Mouse (Mus musculus) liver, adult 2 months (tissue): Measurements from ENCODE around the gene Wnk2. TPM values are rescaled to one million over a fixed set of nuclear protein-coding genes. Genes with fewer than 3 reads are reported as not detected.

Experiments
- DNase-seq: peaks from one replicate; pipeline ENCODE4 v3.0.0-alpha.2; 2011; ENCODE audit warnings: low read depth, low spot score; ENCODE audit errors: extremely low read depth
- H3K27ac ChIP-seq: fragments of 200-500 bp; replicated peaks from 2 replicates; pipeline ENCODE4 v1.5.1; 2012; ENCODE audit warnings: low read depth, mild to moderate bottlenecking, control low read depth, inconsistent platforms, low read length; ENCODE audit not compliant: insufficient read depth
- H3K27me3 ChIP-seq: fragments of 200-500 bp; 2 replicates; pipeline ENCODE4 v1.6.1; 2012; ENCODE audit warnings: mild to moderate bottlenecking, moderate library complexity, low read length, inconsistent platforms; ENCODE audit not compliant: control insufficient read depth, insufficient read depth
- H3K36me3 ChIP-seq: fragments of 200-500 bp; 2 replicates; pipeline ENCODE4 v1.6.1; 2012; ENCODE audit warnings: low read length, inconsistent platforms; ENCODE audit not compliant: control insufficient read depth, insufficient read depth
- H3K4me1 ChIP-seq: fragments of 200-500 bp; 2 replicates; pipeline ENCODE4 v1.6.1; 2011; ENCODE audit warnings: low read length; ENCODE audit not compliant: control insufficient read depth, insufficient read depth
- H3K4me3 ChIP-seq: fragments of 200-500 bp; 2 replicates; pipeline ENCODE4 v1.5.1; 2011; ENCODE audit warnings: low read depth, mild to moderate bottlenecking, control low read depth, low read length, moderate library complexity; ENCODE audit not compliant: insufficient read depth
- H3K79me2 ChIP-seq: fragments of 200-500 bp; 2 replicates; pipeline ENCODE4 v1.6.1; 2012; ENCODE audit warnings: inconsistent platforms, mild to moderate bottlenecking, low read length, moderate library complexity; ENCODE audit not compliant: control insufficient read depth, insufficient read depth
- H3K9ac ChIP-seq: fragments of 200-500 bp; 2 replicates; pipeline ENCODE4 v1.6.1; 2012; ENCODE audit warnings: low read depth, mild to moderate bottlenecking, control low read depth, inconsistent platforms, low read length
- CTCF ChIP-seq: fragments of 200-500 bp; IDR thresholded peaks from 2 replicates; pipeline ENCODE4 v1.5.1; 2011; ENCODE audit warnings: low read depth, low read length, control low read depth
- POLR2A ChIP-seq: fragments of 200-500 bp; IDR thresholded peaks from 2 replicates; pipeline ENCODE4 v1.6.1; 2011; ENCODE audit warnings: low read length, control low read depth; ENCODE audit not compliant: insufficient read depth; ENCODE audit errors: extremely low read depth
- WGBS: fragments of 180-500 bp; shearing (Covaris S2); methylation state at CpG from one replicate; pipeline ENCODE4 v1.1.7; 2018; 5-methylcytosine and 5-hydroxymethylcytosine counted together
- polyA plus RNA-seq: library from polyadenylated mRNA; depleted of rRNA; stranded (reverse); fragments of >200 nt; gene quantifications from 2 replicates; pipeline ENCODE4 v1.2.3, GENCODE M21; 2012
- total RNA-seq: library from RNA; depleted of rRNA; stranded (reverse); fragments of >200 nt; gene quantifications from 2 replicates; pipeline ENCODE4 v1.2.3, GENCODE M21; 2014

Wnk2 gene
- total and polyA plus RNA-seq, 2 experiments, result 0.09 to 0.15 TPM

DNA sequence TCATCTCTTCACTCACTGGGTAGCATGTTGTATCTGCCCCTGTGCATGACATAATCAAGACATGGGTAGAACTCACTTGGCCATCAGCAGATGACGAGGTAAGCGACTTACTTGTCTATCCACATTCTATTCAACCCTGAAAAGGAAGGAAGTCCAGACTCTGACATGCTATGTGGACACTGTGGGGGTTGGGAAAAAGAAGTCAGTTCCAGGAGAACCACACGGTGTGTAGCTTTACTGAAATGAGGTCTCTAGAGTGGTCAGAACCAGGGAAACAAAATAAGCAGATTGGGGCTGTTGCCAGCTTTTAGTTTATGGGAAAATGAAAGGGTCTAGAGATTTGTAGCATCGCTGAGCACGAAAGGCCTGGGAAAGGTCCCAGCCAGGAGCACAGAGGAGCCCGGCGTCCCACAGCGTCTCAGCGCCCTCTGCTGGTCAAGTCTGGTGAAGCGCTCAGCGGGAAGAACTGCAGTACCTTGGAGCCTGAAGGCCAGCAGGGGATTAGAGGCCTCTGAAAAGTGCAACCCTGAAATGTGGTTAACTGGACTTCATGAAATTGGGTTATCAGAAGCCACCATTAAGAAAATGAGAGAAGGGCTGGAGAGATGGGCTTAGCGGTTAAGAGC is 25.3 kb upstream of the Wnk2 start:
- peak; percentile 50 for DNase-seq
- Histone ChIP-seq H3K4me3 (no peak overlapping the region), H3K27ac (no peak overlapping the region), H3K27me3 (no peaks in the 10 kb centered on the region), H3K79me2 (no peaks in the 10 kb centered on the region), H3K36me3 (no peaks in the 10 kb centered on the region), H3K9ac (no peak overlapping the region), H3K4me1 (peaks cover 3% of the 10 kb centered on the region; the same call in 1 of the 2 replicates)
- peak; percentile 98 for TF ChIP-seq CTCF
- TF ChIP-seq POLR2A, result no peak
- WGBS, result 11% methylated on average over 12 of the region's 12 CpGs

DNA sequence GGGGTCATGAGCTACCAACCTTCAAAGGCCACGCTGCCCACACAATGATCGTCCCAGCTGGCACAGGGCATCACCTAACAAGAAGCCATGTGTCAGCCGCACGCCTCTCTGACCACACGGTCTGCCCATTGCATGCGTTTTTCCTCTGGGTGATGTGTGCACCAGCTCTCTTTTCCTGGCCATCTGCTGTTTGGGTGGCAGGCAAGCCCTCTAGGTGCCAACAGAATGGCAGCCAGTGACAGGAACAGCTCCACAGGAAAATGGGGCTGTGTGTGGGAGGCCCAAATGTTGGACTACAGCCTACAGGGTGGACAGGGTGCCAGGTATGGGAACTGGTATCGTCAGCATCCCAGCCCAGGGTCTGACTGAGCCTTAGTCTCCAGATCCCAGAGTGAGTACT is 24.5 kb upstream of the Wnk2 start:
- no peaks in the 10 kb centered on the region for H3K36me3 ChIP-seq
- DNase-seq, result no peak
- H3K9ac ChIP-seq, result no peak overlapping the region
- H3K4me1 ChIP-seq, result peaks cover 3% of the 10 kb centered on the region; the same call in 1 of the 2 replicates
- H3K27me3 ChIP-seq, result no peaks in the 10 kb centered on the region
- WGBS, result 91% methylated on average over 7 of the region's 7 CpGs
- TF ChIP-seq POLR2A (no peak), CTCF (no peak)
- no peak overlapping the region for H3K4me3 ChIP-seq
- no peak overlapping the region for H3K27ac ChIP-seq
- H3K79me2 ChIP-seq, result no peaks in the 10 kb centered on the region

DNA sequence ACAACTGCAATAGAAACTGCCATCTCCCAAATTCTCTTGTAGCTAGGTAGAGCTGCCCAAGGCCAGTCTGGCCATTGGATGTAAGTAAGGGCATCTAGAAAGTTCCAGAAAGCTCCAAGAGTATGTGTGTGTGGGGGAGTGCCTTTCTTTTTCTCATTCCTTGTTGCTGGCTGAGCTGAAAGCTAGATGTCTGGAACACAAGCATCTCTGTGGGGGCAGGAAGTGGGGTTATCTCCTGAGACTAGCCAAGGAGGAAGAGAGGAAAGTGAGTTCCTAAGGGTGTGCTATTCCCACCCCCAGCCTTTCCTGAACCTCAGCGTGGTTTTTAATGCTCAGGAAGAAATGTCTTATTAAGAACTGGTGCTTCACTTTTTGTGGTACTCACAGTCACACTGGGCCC is 23.9 kb upstream of the Wnk2 start:
- no peak overlapping the region for H3K4me3 ChIP-seq
- peaks cover 3% of the 10 kb centered on the region; the same call in 1 of the 2 replicates for H3K4me1 ChIP-seq
- H3K27ac ChIP-seq, result no peak overlapping the region
- no peak overlapping the region for H3K9ac ChIP-seq
- H3K36me3 ChIP-seq, result no peaks in the 10 kb centered on the region
- WGBS, result 57% methylated on average over 1 of the region's 1 CpGs
- H3K79me2 ChIP-seq, result no peaks in the 10 kb centered on the region
- no peaks in the 10 kb centered on the region for H3K27me3 ChIP-seq
- TF ChIP-seq POLR2A, result no peak
- no peak for TF ChIP-seq CTCF
- no peak for DNase-seq

DNA sequence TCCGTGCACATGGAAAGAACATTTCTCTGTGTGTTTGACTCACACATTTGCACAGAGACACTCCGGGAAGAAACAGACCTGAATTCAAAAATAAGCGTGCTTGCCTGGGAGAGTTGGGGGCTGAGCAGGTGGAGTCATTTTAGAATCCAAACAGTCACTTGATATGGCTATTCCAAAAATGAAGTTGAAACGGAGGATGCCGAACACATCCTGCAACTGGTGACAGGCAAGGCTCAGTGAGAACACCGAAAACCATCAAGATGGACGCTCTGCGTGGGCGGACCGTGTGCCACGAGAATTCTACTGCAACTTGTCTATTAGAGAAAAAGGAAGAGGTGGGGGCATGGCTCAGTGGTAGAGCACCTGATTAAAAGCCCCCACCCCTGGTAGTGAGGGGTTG is 22.8 kb upstream of the Wnk2 start:
- Histone ChIP-seq H3K79me2 (no peaks in the 10 kb centered on the region), H3K36me3 (no peaks in the 10 kb centered on the region), H3K27me3 (no peaks in the 10 kb centered on the region), H3K27ac (no peak overlapping the region), H3K9ac (no peak overlapping the region), H3K4me1 (peaks cover 3% of the 10 kb centered on the region; the same call in 1 of the 2 replicates), H3K4me3 (no peak overlapping the region)
- TF ChIP-seq POLR2A (no peak), CTCF (no peak)
- WGBS, result 94% methylated on average over 11 of the region's 11 CpGs
- no peak for DNase-seq

DNA sequence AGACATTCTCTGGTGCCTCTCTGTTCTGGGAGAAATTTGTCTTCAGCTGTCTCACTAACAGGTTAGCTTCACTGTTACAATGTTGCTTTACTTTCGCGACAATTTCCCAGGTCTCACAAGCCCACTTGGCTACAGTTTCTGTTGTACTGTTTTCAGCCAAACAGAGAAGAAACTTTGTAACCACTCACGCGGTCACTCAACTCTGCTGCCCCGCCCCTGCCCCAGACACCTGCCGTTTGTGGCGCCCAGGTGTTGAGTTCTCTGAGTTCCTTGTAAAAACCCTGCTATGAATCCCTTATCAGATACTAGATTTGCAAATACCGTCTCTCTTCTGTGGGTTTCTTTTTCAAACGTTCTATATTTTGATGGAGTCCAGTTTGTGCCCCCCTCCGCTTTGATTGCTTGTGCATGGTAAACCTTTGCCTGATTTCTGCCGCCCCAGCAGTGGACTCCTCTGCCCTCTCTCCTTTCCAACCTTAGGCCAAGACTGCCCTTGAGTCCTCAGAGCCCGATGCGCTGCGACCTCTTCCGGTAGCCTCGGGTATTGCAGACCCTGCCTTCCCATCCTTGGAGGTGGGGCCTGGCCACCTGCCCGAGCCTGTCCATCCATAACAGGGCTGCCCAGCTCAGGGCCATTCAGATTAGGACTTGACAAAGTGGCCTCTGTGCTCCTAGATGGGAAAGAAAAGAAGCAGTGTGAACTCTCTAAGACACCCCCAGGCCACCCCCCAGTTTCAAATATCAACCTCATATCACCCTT is 21.8 kb upstream of the Wnk2 start:
- Histone ChIP-seq H3K27me3 (no peaks in the 10 kb centered on the region), H3K4me3 (no peak overlapping the region), H3K27ac (no peak overlapping the region), H3K79me2 (no peaks in the 10 kb centered on the region), H3K9ac (no peak overlapping the region), H3K36me3 (no peaks in the 10 kb centered on the region), H3K4me1 (peaks cover 3% of the 10 kb centered on the region; the same call in 1 of the 2 replicates)
- WGBS, result 13% methylated on average over 17 of the region's 17 CpGs
- TF ChIP-seq CTCF (peak; percentile 97), POLR2A (no peak)
- DNase-seq, result peak; percentile 77

DNA sequence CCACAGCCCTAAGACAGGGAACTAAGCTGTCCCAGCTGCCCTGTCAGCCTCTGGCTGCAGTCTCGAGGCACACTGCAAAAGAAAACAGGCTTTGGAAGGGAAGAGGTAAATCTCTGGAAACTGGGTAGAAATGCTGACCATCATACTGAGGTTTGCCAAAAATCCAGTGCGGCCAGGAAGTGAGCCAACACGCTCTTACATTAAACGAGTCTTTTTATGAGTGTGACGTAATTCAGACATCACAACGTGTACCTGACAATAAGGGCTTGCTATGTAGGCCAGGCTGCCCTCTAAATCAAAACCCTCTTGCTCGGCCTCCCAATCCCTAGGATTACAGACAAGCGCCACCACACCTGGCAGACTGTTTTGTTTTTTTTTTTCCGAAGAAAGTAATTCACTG is 19.3 kb upstream of the Wnk2 start:
- Histone ChIP-seq H3K4me3 (no peak overlapping the region), H3K4me1 (peaks cover 2% of the 10 kb centered on the region; the same call in 1 of the 2 replicates), H3K36me3 (no peaks in the 10 kb centered on the region), H3K27me3 (no peaks in the 10 kb centered on the region), H3K27ac (no peak overlapping the region), H3K79me2 (no peaks in the 10 kb centered on the region), H3K9ac (no peak overlapping the region)
- 58% methylated on average over 9 of the region's 9 CpGs for WGBS
- TF ChIP-seq POLR2A (no peak), CTCF (no peak)
- no peak for DNase-seq
